Mouse (Mus musculus) CH12.LX (cell line): ENCODE results near the gene Mycbp.

Source experiments
- CTCF ChIP-seq, 2 experiments: IDR thresholded peaks in 1 of 2; conservative IDR thresholded peaks in 1 of 2; 2 replicates each; pipeline ENCODE4 v1.5.1; 2011 to 2012; ENCODE audit warnings: low read depth in 2 of 2, low read length in 2 of 2, improper control_type of control experiment in 1 of 2, inconsistent platforms in 1 of 2, mild to moderate bottlenecking in 1 of 2, moderate library complexity in 1 of 2
- E2F4 ChIP-seq: IDR thresholded peaks from 2 replicates; pipeline ENCODE4 v1.6.1; 2011; ENCODE audit warnings: low read depth, low read length, improper control_type of control experiment; ENCODE audit not compliant: insufficient replicate concordance
- ELF1 ChIP-seq: IDR thresholded peaks from 2 replicates; pipeline ENCODE4 v1.6.1; 2014; ENCODE audit warnings: low read depth, mild to moderate bottlenecking, inconsistent platforms, low read length, improper control_type of control experiment
- EP300 ChIP-seq: IDR thresholded peaks from 2 replicates; pipeline ENCODE4 v1.6.1; 2011; ENCODE audit warnings: low read length, improper control_type of control experiment
- MAFK ChIP-seq: IDR thresholded peaks from 2 replicates; pipeline ENCODE4 v1.6.1; 2011; ENCODE audit warnings: low read length, improper control_type of control experiment; ENCODE audit not compliant: insufficient replicate concordance
- MAX ChIP-seq: IDR thresholded peaks from 2 replicates; pipeline ENCODE4 v1.6.1; 2011; ENCODE audit warnings: low read length, improper control_type of control experiment
- MAZ ChIP-seq: IDR thresholded peaks from 2 replicates; pipeline ENCODE4 v1.6.1; 2012; ENCODE audit warnings: low read depth, mild to moderate bottlenecking, inconsistent platforms, low read length, improper control_type of control experiment, moderate library complexity
- MEF2A ChIP-seq: IDR thresholded peaks from 2 replicates; pipeline ENCODE4 v1.6.1; 2014; ENCODE audit warnings: low read depth, mild to moderate bottlenecking, inconsistent platforms, low read length, improper control_type of control experiment, borderline replicate concordance
- PAX5 ChIP-seq: IDR thresholded peaks from 2 replicates; pipeline ENCODE4 v1.6.1; 2012; ENCODE audit warnings: low read length, inconsistent platforms, mixed read lengths
- POLR2A ChIP-seq: IDR thresholded peaks from 2 replicates; pipeline ENCODE4 v1.6.1; 2011; ENCODE audit warnings: low read depth, mild to moderate bottlenecking, improper control_type of control experiment, low read length
- USF1 ChIP-seq: IDR thresholded peaks from 2 replicates; pipeline ENCODE4 v1.6.1; 2014; ENCODE audit warnings: low read depth, mild to moderate bottlenecking, inconsistent platforms, low read length, improper control_type of control experiment
- ZKSCAN1 ChIP-seq: IDR thresholded peaks from 2 replicates; pipeline ENCODE4 v1.6.1; 2012; ENCODE audit warnings: low read depth, inconsistent platforms, low read length, improper control_type of control experiment, borderline replicate concordance

DNA sequence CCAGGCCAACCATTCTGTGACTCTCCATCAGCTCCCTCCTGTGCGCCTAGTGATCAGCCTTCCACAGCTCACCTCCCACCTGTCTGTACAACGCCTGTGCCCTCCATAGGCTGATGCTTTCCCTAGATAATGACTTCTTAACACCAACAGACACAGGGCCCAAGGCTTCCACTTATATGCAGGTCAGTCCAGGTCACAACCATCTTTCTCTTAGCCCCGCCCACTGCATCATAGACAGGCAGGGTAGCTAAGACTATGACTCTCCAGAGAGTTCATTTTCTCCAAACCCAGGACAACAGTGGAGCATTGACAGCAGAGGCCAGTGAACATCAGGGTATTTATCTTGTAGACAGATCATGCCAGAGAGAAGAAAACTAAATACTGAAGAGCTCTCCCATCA is 45.3 kb upstream of the Mycbp start, which contains the start of gene 4933427I04Rik:
- TF ChIP-seq USF1: no peak
- TF ChIP-seq EP300: no peak
- TF ChIP-seq MEF2A: no peak
- no peak for TF ChIP-seq ZKSCAN1
- no peak for TF ChIP-seq ELF1
- no peak for TF ChIP-seq POLR2A
- TF ChIP-seq MAFK: no peak
- no peak for TF ChIP-seq CTCF (conservative IDR thresholded peaks at IDR 0.05 in 1 of 2, IDR thresholded peaks at IDR 0.05 in 1 of 2; ENCODE audit: low read depth in 2 of 2, low read length in 2 of 2)
- no peak for TF ChIP-seq MAX
- no peak for TF ChIP-seq PAX5
- TF ChIP-seq MAZ: no peak
- TF ChIP-seq E2F4: no peak
